Mouse (Mus musculus): ENCODE data around the gene Aadac.

Gene Aadac

GRCm38 (mm10) chr3:60025417-60025816, at the start of gene Aadac:
Gene Aadac (plus strand): TSS chr3:60025717.
- no peak for DNase-seq

GRCm38 (mm10) chr3:60003622-60004021, 21.9 kb upstream of the Aadac start:
- DNase-seq = no peak

DNA sequence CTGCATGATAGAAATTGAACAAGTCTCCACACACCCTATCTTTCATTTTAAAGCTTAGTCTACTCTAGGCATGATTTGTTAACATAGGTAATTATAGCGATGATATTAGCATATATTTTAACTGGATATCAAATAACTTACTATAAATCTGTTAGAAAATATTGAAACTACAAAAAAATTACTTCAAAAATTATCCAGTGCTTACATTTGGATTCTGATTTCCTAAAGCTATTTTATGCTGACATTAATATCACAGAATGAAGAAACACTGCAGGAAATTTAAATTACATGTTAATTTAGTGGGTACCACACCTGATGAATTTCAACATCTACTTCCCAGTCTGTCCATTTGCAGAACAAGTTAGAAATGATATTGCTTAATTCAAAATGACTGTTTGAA, 19.1 kb upstream of the Aadac start, which contains the start of gene Aadacl2:
Aadacl2 (plus strand) TSS at position 301 of the 400 bp plus-strand sequence.
- no peak for DNase-seq

DNA sequence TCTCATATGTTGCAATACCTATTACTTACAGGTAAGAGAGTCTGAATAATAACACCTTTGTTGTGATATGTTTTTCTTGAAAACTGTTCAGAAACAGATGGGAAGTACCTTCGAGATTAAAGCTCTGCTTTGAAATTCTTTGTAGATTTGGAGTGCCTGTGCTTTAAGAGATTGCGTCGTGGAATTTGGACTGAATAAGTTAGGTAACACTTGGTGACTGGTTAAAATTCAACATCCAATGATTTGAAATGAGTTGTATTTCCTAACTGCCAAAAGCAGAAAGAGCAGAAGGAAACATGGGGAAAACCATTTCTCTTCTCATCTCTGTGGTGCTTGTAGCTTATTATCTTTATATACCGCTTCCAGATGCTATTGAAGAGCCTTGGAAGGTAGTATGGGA, 6.0 kb downstream of the Aadac start:
- DNase-seq = no peak

- no peak for DNase-seq
Measured at GRCm38 (mm10) chr3:60046221-60046913, 20.9 kb downstream of the Aadac start.

DNA sequence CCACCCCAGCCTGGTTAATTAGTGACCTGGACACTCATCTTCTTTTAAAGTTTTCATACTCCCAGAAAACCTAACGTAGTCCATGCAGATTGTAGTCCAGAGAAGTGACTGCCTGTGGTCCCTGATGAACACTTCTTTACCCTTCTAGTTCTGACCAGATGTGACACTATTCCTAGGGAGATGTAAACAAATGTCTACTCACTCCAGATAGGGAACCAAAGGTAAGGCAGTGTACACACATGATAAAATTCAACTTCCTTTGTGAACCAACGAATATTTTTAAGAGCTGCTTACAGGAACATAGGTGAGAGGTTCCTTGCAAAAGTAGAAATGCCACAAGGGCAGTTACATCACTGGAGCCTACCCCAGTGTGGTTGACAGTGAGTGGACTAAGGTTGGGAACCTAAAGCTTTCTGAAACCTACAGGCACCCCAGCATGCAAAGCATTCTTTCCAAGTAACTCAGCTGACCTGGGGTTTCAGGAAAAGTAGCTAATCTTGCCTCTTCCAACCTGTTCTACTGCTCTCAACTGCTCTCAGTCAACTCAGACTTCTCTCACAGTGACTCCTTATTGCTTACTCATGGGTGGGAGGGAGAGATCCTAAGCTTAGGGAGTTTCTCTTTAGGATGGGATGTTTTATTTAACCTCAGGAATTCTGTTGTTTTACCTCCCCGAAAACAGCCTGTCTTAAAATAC, 27.9 kb downstream of the Aadac start:
- DNase-seq = no peak

- no peak for DNase-seq
Measured at GRCm38 (mm10) chr3:60053931-60054330, 28.4 kb downstream of the Aadac start.

GRCm38 (mm10) chr3:60056451-60056850, 30.9 kb downstream of the Aadac start:
- DNase-seq = no peak

DNA sequence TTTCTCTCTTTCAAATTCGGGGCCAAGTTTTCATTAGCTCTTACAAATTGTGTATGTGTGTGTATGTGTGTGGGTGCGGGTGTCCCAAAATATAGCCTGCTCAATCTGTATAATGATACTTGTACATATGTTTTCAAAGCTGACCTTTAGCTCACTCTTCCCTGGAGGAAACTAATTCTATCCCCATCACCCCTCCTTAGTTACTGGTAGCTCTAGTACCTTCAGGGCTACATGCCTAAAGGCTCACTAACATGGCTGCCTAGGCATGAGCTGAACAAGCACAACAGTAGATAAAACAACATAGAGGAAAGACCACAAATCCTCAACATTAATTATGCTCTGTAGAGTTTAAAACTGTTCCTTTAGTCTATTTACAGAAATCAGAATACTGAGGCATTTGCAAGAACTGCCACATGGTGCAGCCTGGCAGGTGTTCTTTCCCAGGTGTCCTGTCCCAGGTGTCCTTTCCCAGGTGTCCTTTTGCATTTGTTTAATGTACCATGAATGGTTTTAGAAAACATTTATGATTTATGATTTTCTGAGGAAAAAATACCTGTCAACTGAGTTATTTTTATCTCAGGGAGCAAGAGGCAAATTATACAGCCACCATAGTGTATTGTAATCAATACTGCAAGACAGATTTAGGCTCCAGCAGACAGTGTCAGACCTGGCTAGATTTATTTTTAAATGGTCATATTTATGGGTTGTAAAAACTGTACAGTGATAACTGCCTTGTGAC, 31.7 kb downstream of the Aadac start:
- DNase-seq = peak; percentile 47 to 49

DNA sequence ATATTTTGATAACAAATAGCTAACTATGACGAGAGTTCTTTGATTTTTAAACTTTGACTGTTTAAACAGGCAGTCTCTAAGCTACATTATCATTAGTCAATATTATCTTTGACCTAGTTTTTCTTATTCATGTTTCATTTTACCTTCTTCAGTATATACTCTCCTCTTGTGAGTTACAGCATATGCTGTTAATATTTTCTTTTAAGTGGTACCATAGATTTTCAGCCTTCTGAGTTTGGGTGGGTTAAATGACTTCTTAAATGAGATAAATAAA, 32.2 kb downstream of the Aadac start:
- DNase-seq = no peak

GRCm38 (mm10) chr3:60078883-60079415, 53.4 kb downstream of the Aadac start:
- DNase-seq = no peak

DNA sequence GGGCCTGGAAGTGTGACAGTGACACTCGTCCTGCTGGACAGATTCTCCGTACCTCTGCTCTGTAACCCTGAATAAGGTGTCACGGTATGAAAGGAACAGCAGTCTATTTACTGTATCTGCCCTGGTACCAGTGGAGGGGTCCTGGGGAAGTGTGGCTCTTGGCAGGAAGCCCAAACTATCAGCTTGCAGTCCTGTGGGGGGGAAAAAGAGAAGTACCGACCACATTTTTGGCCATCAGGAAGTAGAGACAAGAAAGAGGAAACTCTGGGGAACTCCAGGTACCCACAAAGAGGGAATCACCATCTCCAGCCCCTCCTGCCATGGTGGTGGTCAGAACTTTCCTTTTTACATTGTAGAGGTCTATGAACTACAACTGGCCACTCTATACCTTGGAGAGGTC, 55.1 kb downstream of the Aadac start:
- DNase-seq = no peak

- no peak for DNase-seq
Measured at GRCm38 (mm10) chr3:60081648-60082047, 56.1 kb downstream of the Aadac start, which contains the start of gene Sucnr1. Gene Sucnr1 (plus strand): TSS chr3:60081869.

DNA sequence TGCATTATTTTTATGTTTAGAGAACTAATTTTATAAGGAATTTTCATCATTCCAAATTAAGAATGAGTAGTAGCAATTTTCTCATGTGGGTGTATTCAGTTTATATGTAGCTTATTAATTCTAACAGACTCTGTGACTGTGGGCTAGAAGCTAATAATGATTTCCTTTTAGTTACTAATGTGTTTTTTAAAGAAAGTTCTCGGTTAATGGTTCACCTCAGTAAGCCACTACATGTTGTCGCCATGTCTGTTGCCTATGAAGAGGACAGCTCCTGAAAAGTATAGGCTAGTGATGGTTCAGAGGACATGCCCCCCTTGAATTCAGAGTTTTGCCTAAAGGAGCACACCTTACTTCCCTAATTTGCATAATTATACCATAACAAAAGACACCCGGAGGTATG, 57.2 kb downstream of the Aadac start:
- no peak for DNase-seq

GRCm38 (mm10) chr3:60085729-60086128, 60.2 kb downstream of the Aadac start:
- no peak for DNase-seq
